Mouse (Mus musculus) duodenum, adult 2 months (tissue): ENCODE data around the gene Adamts17. TPM values are rescaled to one million over a fixed set of nuclear protein-coding genes. Genes with fewer than 3 reads are reported as not detected.

ENCODE experiments used
- polyA plus RNA-seq: library from polyadenylated mRNA; depleted of rRNA; stranded (reverse); fragments of >200 nt; gene quantifications from 2 replicates; pipeline ENCODE4 v1.2.3, GENCODE M21; 2012; ENCODE audit warnings: low replicate concordance; rRNA removed

Gene Adamts17
- 1.3 and 2.4 TPM in 2 replicates for polyA plus RNA-seq

GRCm38 (mm10) chr7:66839463-66840007, at the start of gene Adamts17:
Adamts17 (plus strand) TSS chr7:66839735.

Other genes with a start within 250 kb of the Adamts17 start
- 1.8 and 2.0 TPM in 2 replicates for gene Asb7, start 150.1 kb upstream of the Adamts17 start, polyA plus RNA-seq
- 1.2 and 2.8 TPM in 2 replicates for gene Lins1, start 149.8 kb upstream of the Adamts17 start, polyA plus RNA-seq
- gene Cers3, start 96.2 kb upstream of the Adamts17 start, polyA plus RNA-seq, result 0.04 TPM in 1 of 2 replicates, not detected in the other